Mouse (Mus musculus) heart, postnatal 36 days (tissue): Measurements from ENCODE around the gene Clca3a1. TPM values are rescaled to one million over a fixed set of nuclear protein-coding genes. Genes with fewer than 3 reads are reported as not detected.

Experiments used
- DNase-seq, 2 experiments: peaks; one replicate each; pipeline ENCODE4 v3.0.0; 2021 to 2022
- intact Hi-C: fragments of 180-260 bp; cut with DNase I; formaldehyde crosslinking; loops from one replicate; pipeline ENCODE4 v1.15.1; 2025
- total RNA-seq, 2 experiments: library from RNA; stranded (reverse); gene quantifications; 2 replicates each; pipeline ENCODE4 v1.2.3; 2021

The Clca3a1 gene
- total RNA-seq, 2 experiments from 2014 or later: 1.0 to 1.2 TPM

DNA sequence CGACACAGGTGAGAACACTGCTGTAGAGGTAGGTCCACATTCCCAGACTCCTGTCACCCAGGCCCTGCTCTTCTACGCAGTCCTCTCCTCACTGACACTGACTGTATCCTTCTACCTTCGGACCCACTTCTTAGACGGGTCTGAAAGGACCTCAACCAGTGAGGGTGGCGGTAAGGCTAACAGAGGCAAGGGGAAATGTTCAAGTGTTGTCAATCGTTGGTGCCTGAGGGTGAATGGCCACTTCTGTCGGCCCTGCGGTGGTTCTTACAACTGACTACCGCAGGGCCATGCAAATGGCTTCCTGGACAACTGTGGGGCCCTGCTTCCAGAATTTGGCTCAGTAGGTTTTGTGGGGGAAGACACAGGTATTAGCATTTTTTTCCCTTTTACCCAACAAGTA lies 73.2 kb downstream of the Clca3a1 start:
- DNase-seq: no peak
- intact Hi-C loops: no loop called here

DNA sequence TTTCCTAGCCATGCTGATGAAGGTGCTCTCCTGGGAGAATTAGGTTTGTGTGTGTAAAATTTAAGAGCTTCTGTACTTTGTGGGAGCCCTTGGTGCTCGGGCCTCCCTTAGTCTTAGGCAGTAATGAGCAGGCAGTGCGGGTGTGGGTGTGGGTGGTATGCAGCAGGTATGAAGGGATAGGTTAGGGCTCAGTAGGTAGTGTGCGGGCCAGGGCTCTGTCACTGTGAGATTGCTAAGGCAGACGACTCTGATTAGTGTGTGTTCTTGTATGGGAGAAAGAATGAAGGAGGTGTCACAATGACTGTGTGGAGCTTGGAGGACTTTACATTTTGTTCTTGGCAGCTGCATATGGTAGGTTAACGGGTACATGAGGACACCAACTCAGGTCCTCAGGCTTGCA lies 74.6 kb downstream of the Clca3a1 start:
- DNase-seq: no peak
- intact Hi-C loops: no loop called here

DNA sequence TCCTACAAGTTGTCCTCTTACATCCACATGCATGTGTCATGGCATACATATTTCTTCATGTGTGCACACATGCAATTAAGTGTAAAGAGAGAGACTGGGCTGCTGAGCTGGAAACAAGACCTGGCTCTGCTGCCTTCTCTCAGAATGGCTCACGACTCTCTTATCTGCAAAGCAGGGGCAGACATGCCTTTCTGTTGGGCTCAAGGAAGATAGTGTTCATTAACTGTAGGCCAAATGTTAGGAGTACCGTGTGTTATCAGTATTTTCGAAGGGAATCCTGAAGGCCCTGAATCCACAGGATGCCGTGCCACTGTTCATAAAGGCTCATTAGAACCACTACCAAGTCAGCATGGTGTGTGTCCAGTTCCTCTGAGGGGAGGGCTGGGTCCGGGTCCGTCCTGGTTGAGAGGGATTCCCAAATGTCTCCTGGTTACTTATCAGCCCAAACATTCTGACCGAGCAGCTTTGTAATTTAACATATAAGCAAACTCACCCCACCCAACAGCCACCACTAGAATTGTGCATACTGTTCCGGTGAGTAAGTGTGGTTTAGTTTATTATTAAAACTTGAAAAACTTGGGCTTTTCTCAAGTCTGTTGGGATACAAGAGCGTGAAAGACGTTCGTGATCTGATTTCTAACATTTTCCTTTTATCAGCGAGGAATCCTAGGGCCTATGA lies 77.5 kb downstream of the Clca3a1 start:
- DNase-seq: no peak
- intact Hi-C loops: loop anchor here (5.0 kb wide), 1 partner anchor 56 kb away; no protein-coding TSS in a partner anchor

DNA sequence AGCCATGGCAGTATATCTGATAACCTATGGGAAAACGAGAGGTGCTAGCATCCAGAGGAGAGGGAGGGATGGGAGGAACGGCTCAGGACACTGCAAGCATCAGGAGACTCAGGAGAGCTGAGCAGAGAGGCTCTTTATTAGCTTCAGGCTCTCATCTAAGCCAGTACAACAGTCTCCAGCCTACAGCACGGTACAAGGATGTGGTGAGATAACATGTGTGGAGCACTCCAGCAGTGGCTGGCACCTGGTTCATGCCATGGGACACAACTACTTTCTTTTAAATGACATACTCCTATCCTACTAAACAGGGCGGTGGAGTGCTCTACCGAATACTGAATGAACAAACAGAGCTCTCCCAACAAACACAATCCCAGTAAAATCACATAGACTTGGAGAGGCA lies 79.2 kb downstream of the Clca3a1 start:
- intact Hi-C loops: loop anchor here (5.0 kb wide), 1 partner anchor 54 kb away; no protein-coding TSS in a partner anchor
- no peak for DNase-seq

DNA sequence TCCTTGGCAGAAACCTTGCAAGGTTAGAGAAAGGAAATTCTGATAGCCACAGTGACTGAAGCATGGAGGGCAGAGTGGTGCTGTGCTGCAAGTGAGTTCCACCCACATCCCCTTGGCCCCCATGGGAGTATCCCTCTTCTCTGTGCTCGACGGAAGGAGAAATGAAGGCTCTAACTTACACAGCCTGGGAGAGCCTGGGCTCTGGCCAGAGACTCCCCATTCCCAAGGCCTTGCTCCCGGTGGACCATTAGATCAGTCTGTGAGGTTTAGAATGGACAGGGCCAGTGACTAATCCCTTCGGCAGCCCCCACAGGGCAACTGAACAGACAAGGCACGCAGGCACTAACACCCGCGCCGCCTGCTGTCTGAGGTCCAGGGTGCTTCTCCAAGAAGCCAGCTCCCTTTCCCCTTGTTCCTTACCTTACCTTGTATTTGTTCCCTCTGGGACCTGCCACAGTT lies 81.0 kb downstream of the Clca3a1 start:
- DNase-seq: no peak
- intact Hi-C loops: loop anchor here (5.0 kb wide), 1 partner anchor 52 kb away; no protein-coding TSS in a partner anchor

Other genes starting within 250 kb of the Clca3a1 start
- gene Hs2st1, start 190.8 kb downstream of the Clca3a1 start, total RNA-seq: 10 to 100 TPM in 1 of 2 experiments, 1 to 10 TPM in 1; 8.8 to 11.2 TPM
- gene Selenof, start 190.7 kb downstream of the Clca3a1 start, total RNA-seq: 100 to 1,000 TPM; 134 to 135 TPM
- gene Sh3glb1, start 40.6 kb downstream of the Clca3a1 start, total RNA-seq: 100 to 1,000 TPM; 372 to 397 TPM
- gene Clca3a2, start 58.5 kb upstream of the Clca3a1 start, total RNA-seq: under 1 TPM in 1 of 2 experiments, not detected in 1; 0.36 TPM
- gene Clca3b, start 88.4 kb upstream of the Clca3a1 start, total RNA-seq: not detected
- not detected for gene Clca4b, start 171.6 kb upstream of the Clca3a1 start, total RNA-seq
- not detected for gene Clca4a, start 214.1 kb upstream of the Clca3a1 start, total RNA-seq